Mouse (Mus musculus): ENCODE data around the gene Col9a2.

- no peak for TF ChIP-seq CTCF (IDR thresholded peaks at IDR 0.05; ENCODE audit: low read depth)
- no peak for TF ChIP-seq EP300 (IDR thresholded peaks at IDR 0.05; ENCODE audit: low read depth)
These were observed 17.3 kb upstream of the Col9a2 start for GRCm38 (mm10) chr4:121021911-121022310.
